Mouse (Mus musculus): ENCODE measurements at regions not wholly inside any gene's neighbourhood (a gene's known extent, or its start where the extent isn't known, plus 50 kb on each side); places are given as distances from the start of the nearest gene placed in this dataset.

DNA sequence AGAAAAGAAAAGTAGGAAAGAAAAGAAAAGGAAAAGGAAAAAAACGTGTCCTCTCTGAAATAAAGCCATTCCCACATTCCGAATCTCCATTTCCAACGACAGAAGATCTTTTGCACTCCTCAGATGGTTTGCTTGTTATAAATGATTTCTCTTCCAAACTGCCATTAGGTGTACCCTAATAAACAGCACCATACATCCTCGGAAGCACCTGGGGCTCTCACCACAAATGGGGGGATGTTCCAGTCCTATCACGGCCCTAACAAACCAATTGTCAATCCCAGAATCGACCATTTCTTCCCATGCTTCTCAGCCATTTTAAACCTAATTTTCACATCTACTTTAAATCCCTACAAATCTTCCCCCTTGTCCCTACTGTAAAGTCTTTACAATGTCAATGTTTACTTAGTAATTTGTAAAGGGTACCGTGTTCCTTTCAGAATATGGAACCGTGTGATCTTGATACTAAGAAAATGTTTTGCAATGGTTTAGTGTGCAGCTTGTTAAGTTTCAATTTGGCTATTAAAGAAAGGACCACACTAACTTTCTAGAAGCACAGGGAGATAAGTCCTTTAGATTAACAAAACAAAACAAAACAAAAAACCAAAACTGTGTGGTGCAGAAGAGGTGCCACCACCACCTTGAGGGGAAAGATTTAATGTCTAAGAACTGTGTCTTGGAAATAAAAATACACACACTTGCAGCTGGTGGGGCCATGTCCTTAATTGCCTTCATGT is 66.6 kb upstream of the Chd2 start:
- DNase-seq (ENCODE audit: low read depth), result peak; percentile 54

DNA sequence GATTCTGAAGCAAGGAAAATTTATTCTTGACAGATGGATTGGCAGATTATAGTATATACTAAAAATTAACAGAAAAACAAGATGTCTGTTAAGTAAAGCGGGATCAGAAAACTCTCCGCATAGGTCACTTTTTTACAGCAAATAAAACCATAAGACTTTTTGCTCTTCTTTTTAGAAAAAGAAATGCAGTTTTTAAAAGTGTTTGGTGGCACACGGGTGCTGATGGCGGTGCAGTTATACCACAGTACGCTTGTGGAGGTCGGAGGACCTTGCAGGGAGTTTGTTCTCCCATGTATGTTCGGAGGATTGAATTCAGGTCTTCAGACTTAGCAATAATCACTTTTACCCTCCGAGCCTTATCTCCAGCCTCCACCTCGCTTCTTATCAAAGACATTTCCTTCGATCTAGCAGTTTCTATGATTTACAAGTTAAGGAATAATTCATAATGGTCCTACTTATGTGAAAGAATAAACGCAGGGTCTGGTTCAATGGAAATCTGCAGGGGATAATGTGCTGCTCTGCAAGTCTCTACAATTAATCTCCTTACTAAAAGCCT is 65.9 kb upstream of the Chd2 start:
- DNase-seq (ENCODE audit: low read depth), result peak; percentile 62

DNA sequence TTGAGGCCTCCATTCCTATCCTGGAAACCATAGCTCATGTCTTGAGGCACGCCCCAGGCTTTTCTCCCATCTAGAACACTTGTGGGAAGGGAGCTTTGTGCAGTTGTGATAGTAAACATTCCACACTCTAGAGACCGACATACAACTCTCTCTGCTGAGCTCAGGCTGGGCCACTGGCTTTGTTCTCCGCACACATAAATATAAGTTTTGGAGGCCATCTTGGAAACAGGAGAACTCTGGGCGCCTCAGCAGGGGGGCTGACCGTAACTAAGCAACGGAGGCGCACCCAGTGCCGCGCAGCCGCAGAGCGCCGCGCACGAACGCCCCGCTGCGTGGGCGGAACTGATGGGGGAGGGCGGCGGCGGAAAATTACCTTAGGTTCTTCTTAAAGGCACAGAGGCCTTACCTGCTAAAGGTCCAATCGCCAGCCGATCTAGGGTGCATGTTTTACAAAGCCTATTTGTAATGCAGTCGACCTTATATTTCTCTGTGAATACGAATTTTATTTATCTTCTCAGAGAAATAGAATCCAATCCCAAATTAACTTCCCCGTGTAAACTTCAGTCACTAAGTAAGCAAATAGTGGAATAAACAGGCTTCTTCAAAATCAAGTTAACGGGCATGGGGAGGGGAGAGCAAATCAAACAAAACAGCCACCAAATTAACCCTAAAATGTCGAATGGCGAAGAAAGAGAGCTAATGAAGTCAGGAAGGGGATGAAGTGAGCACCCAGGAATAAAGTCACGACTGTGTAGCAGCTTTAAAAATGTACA is 65.2 kb upstream of the Chd2 start:
- DNase-seq (ENCODE audit: low read depth), result peak; percentile 98

DNA sequence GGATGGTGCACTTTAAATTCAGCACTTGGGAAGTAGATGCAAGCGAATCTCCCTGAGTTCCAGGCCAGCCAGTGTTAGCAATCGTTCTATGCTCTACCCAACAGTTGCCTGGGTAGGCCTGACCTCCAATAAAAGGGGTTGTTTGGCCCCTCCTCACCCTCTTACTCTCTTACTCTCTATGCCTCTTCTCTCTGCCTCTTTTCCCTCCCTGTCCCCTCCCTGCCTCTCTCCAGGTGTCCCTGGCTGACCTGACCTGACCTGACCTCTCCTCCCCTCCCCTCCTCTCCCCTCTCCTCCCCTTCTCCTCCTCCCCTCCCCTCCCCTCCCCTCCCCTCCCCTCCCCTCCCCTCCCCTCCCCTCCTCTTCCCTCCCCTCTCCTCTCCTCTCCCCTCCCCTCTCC is 63.0 kb upstream of the Chd2 start:
- no peak for DNase-seq (ENCODE audit: low read depth)

DNA sequence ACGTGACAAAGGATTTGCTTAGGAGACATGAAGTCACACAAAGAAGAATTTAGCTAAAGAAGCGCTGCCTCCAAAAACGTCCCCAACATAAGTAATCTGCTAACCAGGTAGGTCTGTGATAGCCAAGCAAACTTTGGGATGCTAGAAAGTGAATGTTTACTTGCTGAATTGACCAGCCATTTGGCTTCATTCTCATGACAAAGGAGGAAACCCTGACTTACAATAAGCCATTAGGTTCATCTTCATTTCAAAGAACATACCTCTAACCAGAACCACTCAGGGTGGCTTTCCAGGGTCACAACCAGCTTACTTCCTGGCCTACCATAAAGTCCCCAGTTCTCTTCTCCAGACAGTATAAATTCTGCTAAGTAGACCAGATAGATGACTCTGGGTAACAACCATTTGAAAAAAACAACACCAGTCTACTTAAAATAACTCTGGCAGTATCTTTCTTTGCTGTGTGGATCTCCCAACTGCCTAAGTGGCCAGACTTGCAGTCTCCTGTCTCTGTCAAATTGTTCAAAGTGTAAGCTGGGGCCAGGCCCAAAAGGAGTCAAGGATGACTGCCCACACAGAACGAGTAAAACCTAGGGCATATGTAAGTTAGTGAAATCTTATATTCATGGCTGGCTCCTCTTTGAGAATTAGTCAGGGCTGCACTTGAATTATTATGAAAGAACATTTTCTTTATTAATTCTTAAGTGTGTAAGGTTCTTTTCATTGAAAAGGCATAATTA is 61.4 kb upstream of the Chd2 start:
- no peak for DNase-seq (ENCODE audit: low read depth)

DNA sequence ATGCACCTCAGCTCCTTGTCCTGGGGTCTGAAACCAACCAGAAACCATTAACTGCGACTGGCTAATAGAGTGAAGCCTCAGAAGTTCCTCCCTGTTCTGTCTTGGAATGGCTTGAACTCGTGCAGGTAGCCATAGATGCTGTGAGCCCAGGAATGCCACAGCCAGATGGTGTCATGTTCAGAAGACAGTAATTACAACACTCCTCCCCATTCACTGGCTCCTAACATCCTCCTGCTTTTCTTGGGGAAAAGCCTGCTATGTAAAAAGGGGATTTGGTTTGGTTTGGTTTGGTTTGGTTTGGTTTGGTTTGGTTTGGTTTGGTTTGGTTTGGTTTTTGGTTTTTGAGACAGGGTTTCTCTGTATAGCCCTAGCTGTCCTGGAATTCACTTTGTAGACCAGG is 59.7 kb upstream of the Chd2 start:
- no peak for DNase-seq (ENCODE audit: low read depth)

DNA sequence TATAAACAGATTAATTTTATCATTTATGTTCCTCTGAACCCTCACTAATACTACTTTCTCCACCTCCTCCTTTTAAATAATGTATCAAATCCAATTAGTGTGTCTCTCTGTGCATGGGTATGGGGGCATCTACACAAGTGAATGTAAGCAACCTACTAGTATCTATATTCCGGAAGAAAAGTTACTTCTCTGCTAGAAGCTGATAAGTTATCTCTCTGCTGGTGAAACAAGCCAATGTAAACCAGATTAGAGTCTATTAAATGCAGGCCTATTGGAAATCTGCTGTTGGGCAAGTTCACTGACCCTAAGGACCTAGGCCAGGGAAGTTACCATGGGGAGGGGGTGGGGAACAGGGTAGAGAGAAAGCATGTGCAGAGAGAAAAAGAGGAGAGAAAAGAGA is 59.1 kb upstream of the Chd2 start:
- DNase-seq (ENCODE audit: low read depth), result no peak

- DNase-seq (ENCODE audit: low read depth), result peak; percentile 66
These were observed 58.4 kb upstream of the Chd2 start for GRCm38 (mm10) chr7:73600003-73600385.

- no peak for DNase-seq (ENCODE audit: low read depth)
These were observed 57.8 kb upstream of the Chd2 start for GRCm38 (mm10) chr7:73599354-73600002.

DNA sequence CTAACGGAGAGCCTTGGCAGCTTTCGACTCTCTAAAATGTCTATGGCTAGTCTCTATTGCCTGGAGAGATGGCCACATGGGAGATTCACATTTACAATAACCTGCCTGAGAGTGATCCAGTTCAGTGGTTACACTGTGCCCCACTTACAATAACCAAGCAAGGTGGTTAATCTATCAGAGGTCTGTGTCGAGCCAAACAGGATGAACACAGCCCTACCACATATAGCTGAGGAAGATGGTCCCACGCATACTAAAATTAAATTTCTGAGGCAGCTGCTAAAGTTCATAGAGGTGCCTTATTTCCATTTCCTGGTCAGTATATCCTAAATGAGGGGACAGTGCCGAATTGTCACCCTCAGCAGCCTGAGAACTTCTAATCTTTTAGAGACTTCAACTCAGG is 56.3 kb upstream of the Chd2 start:
- peak; percentile 50 for DNase-seq (ENCODE audit: low read depth)

GRCm38 (mm10) chr7:73596866-73597840 is 55.5 kb upstream of the Chd2 start:
- DNase-seq (ENCODE audit: low read depth), result peak; percentile 80

DNA sequence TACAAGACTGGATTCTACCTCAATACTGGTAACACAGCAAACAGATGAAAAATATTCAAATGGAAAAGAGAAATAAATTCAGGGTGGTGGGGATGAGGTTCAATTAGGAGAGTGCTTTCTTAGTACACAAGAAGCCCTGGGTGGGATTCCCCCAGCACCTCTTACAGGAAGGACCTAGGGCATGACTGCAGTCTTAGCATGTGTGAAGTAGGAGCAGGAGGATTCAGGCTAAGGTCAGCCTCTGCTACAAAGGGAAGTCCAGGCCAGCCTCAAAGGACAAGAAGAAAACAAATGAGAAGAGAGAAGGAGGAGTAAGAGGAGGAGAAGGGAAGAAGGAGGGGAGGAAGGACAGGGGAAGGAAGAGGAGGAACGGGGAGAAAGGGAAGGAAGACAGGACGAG is 54.8 kb upstream of the Chd2 start:
- DNase-seq (ENCODE audit: low read depth), result peak; percentile 53

DNA sequence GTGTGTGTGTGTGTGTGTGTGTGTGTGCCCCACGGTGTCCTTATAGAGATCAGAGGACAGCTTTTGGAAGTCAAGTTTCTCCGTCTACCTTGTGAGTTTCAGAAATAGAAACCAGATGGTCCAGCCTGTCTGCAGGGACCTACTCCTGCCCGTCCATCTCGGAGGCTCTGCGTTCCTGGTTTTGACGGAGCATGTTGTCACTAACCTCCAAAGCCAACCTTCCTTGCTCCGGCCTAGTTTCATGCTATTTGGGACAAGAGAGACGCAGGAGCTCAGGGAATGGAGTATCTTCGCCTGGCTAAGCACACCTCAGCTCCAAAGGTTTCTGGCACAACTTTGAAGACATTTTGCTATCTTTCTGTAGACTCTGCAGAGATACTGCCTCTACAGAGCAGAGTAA is 54.2 kb upstream of the Chd2 start:
- no peak for DNase-seq (ENCODE audit: low read depth)

GRCm38 (mm10) chr7:73595140-73595825 is 53.7 kb upstream of the Chd2 start:
- peak; percentile 96 for DNase-seq (ENCODE audit: low read depth)

DNA sequence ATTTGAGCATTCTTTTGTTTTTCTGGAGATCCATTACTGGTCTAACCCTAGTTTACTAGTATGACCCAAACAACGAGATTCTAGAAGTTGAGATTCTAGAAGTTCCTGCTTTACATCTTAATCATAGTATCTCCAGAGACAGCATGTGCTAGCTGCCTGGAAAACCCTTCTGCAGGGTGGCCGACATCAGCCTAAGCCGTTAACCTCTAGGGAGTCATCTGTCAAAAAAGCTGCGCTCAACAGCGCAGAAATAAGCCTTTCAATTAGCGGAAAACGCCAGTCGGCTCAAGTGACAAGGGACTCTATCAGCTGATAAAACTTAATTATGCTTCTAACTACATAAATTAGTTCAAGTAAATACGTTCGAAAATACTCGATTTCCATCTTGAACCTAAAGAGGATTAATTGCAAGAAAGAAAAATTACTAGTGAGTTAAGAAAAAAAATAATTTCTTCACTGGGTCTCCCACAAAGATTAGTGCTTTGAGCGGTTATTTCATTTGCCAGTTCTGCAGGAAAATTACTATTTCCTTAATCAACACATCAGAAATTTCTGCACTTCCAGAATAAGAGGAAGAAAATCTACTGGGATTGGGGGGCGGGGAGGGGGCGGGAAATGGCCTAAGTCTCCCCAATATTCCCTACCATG is 53.0 kb upstream of the Chd2 start:
- DNase-seq (ENCODE audit: low read depth), result peak; percentile 65

GRCm38 (mm10) chr7:73593645-73594385 is 52.2 kb upstream of the Chd2 start:
- DNase-seq (ENCODE audit: low read depth), result no peak

DNA sequence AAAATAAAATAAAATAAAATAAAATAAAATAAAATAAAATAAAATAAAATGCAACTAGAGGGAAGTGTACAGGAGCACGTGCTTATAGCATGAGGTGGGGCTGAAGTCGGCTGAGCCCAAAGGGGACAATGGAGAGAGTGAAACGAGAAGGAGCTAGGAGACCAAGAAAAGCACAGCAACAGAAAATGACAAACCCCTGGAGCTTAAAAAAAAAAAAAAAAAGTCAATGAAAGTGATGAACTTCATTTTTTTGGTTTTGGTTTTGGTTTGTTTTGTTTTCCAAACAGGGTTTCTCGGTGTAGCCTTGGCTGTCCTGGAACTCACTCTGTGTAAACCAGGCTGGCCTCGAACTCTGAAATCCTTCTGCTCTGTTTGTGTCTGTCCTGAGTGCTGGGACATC is 51.2 kb upstream of the Chd2 start:
- DNase-seq (ENCODE audit: low read depth), result peak; percentile 54
